Mouse (Mus musculus) v-Abl transformed pro-B cells (cell line): ENCODE measurements at regions not wholly inside any gene's neighbourhood (a gene's known extent, or its start where the extent isn't known, plus 50 kb on each side); places are given as distances from the start of the nearest gene placed in this dataset.

Source experiments
- in situ Hi-C, 2 experiments: fragments of 400-800 bp; cut with MboI; formaldehyde crosslinking; loops; one replicate each; pipeline ENCODE4 v1.15.1; 2025; ENCODE audit not compliant: unreplicated experiment in 2 of 2

GRCm38 (mm10) chr13:20661243-20661642 is 132.7 kb upstream of the Aoah start:
- in situ Hi-C loops: loop anchor here in 1 of 2 experiments (5.0 kb wide), 1 partner anchor 349 kb away; no protein-coding TSS in a partner anchor

- in situ Hi-C loops: no loop called here
These were observed 115.2 kb upstream of the Aoah start for GRCm38 (mm10) chr13:20678754-20679153.

DNA sequence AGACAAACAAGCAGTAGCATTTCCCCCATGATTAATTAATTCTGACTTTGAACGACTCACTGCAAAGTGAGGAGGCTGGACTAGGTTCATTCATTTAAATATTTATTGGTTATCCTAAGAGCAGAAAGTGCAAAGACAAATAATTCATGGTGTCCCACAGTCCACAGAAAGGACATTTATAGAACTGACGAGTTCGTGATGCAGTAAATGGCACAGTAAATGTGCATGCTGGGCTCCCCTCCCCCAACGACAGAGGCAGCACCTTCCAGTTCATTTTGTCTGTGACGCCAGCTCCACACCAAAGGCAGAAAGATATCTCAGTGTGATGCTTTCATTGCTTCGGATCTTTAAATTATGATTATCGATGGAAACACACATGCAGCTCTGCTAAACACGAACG is 107.0 kb upstream of the Aoah start:
- in situ Hi-C loops: no loop called here

- in situ Hi-C loops: no loop called here
These were observed 106.5 kb upstream of the Aoah start for GRCm38 (mm10) chr13:20687453-20687852.

- in situ Hi-C loops: no loop called here
These were observed 82.4 kb upstream of the Aoah start for GRCm38 (mm10) chr13:20711486-20711885.

DNA sequence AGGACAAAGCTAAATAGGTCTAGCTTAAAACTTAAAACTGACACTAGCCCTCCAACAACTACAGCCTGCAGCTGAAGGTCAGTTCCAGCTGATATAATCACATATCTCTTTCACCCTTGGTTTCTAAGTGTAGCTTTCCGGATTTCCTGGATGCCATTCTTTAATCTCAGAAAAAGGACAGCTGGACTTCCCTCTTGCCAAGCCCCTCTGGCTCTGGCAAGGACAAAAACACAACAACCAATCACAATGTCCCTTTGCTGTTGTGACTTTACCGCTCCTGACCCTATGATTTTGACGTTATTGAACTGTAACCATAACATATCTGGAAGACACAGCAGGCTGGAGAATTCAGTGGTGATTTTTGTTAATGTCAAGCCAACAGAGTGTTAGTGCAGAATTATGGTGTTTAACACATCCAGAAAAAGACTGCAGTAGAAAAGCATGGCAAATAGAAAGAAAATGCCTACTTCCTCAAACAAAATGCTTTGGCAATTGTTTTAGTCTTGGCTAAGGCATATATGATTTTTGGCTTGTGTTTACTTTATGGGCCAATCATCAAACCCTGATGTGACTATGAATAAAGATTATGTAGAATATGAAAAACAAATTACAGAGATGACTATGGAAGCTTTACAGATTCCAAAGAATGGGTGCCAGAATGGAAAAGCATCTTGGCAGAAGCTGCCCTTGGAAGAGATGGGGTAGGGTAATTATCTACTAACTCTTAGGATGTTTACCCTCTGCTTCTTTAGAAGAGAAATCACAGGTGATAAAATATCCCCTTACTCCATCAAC is 70.4 kb upstream of the Aoah start:
- in situ Hi-C loops: no loop called here

DNA sequence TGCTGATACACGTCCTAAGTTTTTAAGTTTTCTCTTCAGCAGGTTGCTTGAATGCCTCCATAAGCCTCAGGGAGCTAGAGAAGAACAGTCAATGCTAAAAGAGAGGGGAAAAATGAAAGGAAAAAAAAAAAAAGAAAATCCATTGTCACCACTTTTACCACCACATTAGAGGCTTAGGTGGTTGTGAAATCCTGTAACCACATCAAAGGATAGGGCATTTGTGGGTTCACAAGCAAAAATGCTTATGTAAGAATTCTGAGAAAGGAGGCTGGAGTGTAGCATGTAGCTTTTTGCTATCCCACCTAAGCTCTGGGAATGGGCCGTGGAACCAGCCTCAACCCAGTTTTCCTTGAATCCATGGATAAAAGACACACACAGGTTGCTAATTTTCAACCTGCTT is 69.5 kb upstream of the Aoah start:
- in situ Hi-C loops: no loop called here

- in situ Hi-C loops: no loop called here
These were observed 68.4 kb upstream of the Aoah start for GRCm38 (mm10) chr13:20725556-20725955.

DNA sequence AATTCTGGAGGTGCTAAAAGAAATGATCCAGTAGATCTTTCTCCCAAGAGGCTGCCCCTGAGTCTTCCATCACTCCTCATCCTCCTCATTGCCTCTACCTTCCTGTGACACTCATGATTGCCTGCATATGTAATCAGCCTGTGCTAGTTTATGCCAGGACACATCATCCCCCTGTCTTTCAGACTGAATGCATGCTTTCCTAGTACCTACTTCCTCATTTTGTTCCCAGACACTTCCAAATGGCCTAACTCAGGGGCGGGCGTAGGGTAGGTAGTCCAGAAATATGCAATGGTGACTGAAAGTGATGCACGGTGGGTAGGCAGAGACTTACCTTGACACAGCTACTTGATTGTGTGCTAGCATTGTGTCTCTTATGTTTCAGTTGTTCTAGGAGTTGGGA is 65.8 kb upstream of the Aoah start:
- in situ Hi-C loops: no loop called here

DNA sequence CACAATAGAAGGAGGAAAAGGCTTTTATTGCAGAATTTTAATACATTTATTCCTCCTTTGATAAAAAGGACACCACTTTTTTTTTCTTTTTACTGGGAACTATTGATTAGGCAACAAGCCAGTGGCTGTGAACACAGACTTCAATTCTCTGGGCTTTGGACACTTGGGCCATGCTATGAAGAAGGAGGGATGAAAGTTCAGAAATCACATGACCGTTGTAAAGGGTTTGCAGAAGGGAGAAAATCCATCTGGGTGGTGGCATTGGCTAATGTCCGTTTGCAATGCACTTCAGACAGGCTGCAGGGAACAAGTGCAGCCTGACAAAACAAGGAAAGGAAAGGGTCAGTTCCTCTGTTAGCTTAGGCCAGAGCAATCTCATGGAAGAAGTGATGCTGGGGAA is 60.9 kb upstream of the Aoah start:
- in situ Hi-C loops: no loop called here

DNA sequence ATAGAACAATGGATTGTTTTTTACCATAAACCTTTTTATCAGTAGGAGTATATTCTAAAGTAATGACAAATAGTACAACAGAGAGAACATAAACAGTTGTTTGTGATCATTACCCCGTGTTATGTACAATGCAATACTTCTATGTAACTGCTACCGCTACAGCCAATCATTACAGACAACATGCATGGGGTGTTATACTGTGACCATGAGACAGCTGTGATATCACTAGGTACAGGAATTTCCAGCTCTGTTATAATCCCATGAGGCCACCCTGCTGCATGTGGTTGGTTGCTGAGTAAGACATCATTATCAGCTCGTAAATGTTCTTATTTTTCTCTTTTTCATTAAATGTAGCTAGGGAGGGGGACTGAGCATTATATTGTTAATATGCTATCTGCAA is 59.6 kb upstream of the Aoah start:
- in situ Hi-C loops: no loop called here

DNA sequence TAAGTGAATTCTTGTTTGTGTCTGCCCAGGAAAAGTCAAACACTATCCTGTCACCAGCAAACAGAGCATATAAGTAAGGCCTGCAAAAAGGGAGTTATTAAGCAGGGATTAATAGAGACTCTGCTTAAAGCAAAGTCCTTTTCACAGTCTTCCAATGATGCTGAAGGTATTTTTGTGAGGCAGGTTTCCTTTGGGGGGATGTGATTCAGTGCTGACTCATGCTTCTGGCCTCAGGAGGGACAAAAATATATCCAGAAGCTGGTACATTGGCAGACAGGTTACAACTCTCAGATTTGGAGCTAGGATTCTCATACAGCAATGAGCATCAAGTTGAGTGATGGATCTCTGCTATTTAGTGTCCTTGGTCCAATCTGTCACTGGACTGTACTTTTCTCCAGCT is 57.3 kb upstream of the Aoah start:
- in situ Hi-C loops: no loop called here
